Mouse (Mus musculus) midbrain, embryonic 10.5 days (tissue): ENCODE data around the gene Actg1. TPM values are rescaled to one million over a fixed set of nuclear protein-coding genes. Genes with fewer than 3 reads are reported as not detected.
"Not testable (repeated sequence)": the region's sequence is repeated elsewhere in the genome, so short reads cannot be mapped to it uniquely, and the experiment has no call there.

Source experiments
- DNase-seq: peaks from one replicate; pipeline ENCODE4 v3.0.0-alpha.2; 2017; ENCODE audit warnings: low spot score
- H3K27ac ChIP-seq: fragments of 300-500 bp; sonication (generic); replicated peaks from 2 replicates; pipeline ENCODE4 v1.5.1; 2016; ENCODE audit warnings: mild to moderate bottlenecking
- H3K27me3 ChIP-seq: fragments of 300-500 bp; sonication (generic); 2 replicates; pipeline ENCODE4 v1.6.1; 2016; ENCODE audit warnings: low read depth, mild to moderate bottlenecking; ENCODE audit not compliant: poor library complexity, severe bottlenecking
- H3K36me3 ChIP-seq: fragments of 300-500 bp; sonication (generic); 2 replicates; pipeline ENCODE4 v1.6.1; 2016; ENCODE audit warnings: mild to moderate bottlenecking, moderate library complexity
- H3K4me1 ChIP-seq: fragments of 300-500 bp; sonication (generic); 2 replicates; pipeline ENCODE4 v1.6.1; 2016
- H3K4me3 ChIP-seq: fragments of 300-500 bp; sonication (generic); 2 replicates; pipeline ENCODE4 v1.5.1; 2016; ENCODE audit warnings: mild to moderate bottlenecking, moderate library complexity
- H3K9me3 ChIP-seq: fragments of 300-500 bp; sonication (generic); replicated peaks from 2 replicates; pipeline ENCODE4 v1.6.1; 2016; ENCODE audit warnings: mild to moderate bottlenecking
- WGBS: fragments of 180-500 bp; shearing (Covaris S2); methylation state at CpG from one replicate; pipeline ENCODE4 v1.1.7; 2016; 5-methylcytosine and 5-hydroxymethylcytosine counted together
- polyA plus RNA-seq: library from polyadenylated mRNA; unstranded; fragments of >200 nt; fragmentation: Nextera tagmentation; extraction: Ambion mirVana; gene quantifications from 2 replicates; pipeline ENCODE4 v1.2.1, GENCODE M21; 2016

Actg1 gene
- polyA plus RNA-seq, 1 experiment from 2014 or later, result 2,836 TPM

DNA sequence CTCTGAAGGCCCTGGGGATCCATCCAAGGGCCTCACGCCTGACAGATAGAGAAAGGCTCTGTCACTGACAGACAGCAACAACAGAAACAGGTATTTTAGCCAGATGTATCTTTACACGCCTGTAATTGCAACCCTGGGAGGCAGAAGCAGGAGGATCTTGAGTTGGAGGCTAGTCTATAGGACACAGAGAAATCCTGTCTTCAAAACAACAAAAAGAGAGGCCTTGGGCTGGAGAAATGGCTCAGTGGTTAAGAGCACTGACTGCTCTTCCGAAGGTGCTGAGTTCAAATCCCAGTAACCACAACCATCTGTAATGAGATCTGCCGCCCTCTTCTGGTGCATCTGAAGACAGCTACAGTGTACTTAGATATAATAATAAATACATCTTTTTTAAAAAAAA lies 8.6 kb upstream of the Actg1 start:
- H3K27me3 ChIP-seq, result peaks cover 6% of the 10 kb centered on the region; the same call in 1 of the 2 replicates
- no peak overlapping the region for H3K27ac ChIP-seq
- no peaks in the 10 kb centered on the region for H3K9me3 ChIP-seq
- WGBS, result 91% methylated on average over 4 of the region's 4 CpGs
- no peaks in the 10 kb centered on the region for H3K36me3 ChIP-seq
- H3K4me1 ChIP-seq, result peaks cover 53% of the 10 kb centered on the region
- H3K4me3 ChIP-seq, result no peak overlapping the region
- no peak for DNase-seq

- Histone ChIP-seq H3K36me3 (no peaks in the 10 kb centered on the region), H3K4me3 (no peak overlapping the region), H3K9me3 (no peaks in the 10 kb centered on the region), H3K27ac (no peak overlapping the region), H3K4me1 (peaks cover 49% of the 10 kb centered on the region), H3K27me3 (peaks cover 6% of the 10 kb centered on the region; the same call in 1 of the 2 replicates)
- no peak for DNase-seq
- WGBS, result 88% methylated on average over 15 of the region's 15 CpGs
Observed at GRCm38 (mm10) chr11:120356319-120356840, 8.0 kb upstream of the Actg1 start.

- peaks cover 49% of the 10 kb centered on the region for H3K4me1 ChIP-seq
- peaks cover 6% of the 10 kb centered on the region; the same call in 1 of the 2 replicates for H3K27me3 ChIP-seq
- DNase-seq, result no peak
- H3K4me3 ChIP-seq, result no peak overlapping the region
- WGBS, result 79% methylated on average over 5 of the region's 5 CpGs
- H3K27ac ChIP-seq, result no peak overlapping the region
- no peaks in the 10 kb centered on the region for H3K36me3 ChIP-seq
- no peaks in the 10 kb centered on the region for H3K9me3 ChIP-seq
Observed at GRCm38 (mm10) chr11:120355277-120356039, 7.1 kb upstream of the Actg1 start.

DNA sequence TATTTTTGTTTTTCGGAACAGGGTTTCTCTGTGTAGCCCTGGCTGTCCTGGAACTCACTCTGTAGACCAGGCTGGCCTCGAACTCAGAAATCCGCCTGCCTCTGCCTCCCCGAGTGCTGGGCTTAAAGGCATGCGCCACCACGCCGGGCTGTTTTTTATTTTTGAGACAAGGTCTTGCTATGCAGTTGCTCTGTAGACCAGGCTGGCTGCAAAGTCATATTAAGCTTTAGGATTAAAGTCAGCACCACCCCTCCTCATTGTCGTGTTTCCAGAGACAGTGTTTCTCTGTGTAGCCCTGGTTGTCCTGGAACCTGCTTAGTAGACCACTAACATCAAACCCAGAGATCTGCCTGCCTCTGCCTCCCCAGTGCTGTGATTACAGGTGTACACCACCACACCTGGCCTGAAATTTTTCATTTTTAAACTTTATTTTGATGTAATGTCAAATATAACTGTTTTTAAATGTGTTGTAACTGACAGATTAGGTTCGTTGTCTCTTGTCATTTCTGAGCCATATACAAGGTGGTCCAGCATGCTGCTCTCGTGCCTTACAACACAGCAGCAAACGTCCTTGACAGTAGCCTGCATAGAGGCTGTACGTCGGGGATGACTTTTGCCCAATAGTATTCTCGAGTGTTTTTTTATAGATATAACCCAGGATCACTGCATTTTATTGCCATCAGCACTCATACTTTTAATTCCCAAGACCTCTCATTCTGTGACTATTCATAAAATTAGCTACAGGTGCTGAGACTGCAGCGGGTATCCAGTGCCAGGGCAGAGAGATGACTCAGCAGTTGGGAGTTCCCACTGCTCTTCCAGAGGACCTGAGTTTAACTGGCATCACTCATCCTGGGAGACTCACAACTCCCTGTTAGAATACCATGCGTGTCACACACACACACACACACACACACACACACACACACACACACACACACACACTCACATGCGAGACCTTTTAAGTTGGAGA lies 6.2 kb upstream of the Actg1 start:
- H3K36me3 ChIP-seq, result no peaks in the 10 kb centered on the region
- no peak for DNase-seq
- 92% methylated on average over 17 of the region's 17 CpGs for WGBS
- no peaks in the 10 kb centered on the region for H3K9me3 ChIP-seq
- no peak overlapping the region for H3K4me3 ChIP-seq
- H3K27ac ChIP-seq, result no peak overlapping the region
- peaks cover 52% of the 10 kb centered on the region for H3K4me1 ChIP-seq
- peaks cover 6% of the 10 kb centered on the region; the same call in 1 of the 2 replicates for H3K27me3 ChIP-seq

- Histone ChIP-seq H3K27ac (peak overlapping the region; percentile 56), H3K36me3 (no peaks in the 10 kb centered on the region), H3K9me3 (no peaks in the 10 kb centered on the region), H3K4me3 (peak overlapping the region; percentile 22), H3K27me3 (peaks cover 6% of the 10 kb centered on the region; the same call in 1 of the 2 replicates), H3K4me1 (peaks cover 57% of the 10 kb centered on the region)
- peak; percentile 63 for DNase-seq
- WGBS, result 28% methylated on average over 26 of the region's 26 CpGs
Observed at GRCm38 (mm10) chr11:120353500-120354303, 5.4 kb upstream of the Actg1 start.

DNA sequence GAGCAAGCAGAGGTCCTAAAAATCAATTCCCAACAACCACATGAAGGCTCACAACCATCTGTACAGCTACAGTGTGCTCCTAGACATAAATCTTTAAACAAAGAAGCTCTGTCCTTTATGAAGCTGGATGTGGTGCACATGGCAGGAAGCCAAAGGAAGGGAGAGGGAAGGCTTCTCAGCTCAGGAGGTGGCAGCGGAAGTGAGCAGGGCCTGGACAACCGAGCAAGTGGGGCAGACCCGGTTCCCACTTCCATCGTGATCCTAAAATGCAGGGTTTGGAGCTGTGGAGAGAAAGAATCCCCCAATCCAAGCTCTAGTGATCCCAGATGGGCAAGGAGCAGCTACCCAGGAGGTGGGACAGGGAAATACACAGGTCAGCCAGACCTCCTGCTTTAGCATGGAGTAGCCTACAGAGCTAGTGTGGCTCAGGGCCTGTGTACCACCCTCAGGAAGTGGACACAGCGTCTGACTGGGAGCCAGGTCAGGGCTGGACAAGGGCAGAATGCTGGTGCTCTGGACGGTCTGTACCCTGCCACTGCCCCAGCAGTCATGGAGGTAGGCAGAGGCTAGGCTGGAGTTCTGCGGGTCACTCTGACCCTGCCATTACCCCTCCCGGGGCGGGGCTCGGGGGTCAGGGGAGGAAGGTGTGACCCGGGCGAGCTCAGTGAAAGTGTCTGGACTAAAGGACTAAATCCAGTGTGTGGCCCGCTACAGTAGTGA lies 4.4 kb upstream of the Actg1 start:
- 0 out of 2 replicates have a peak overlapping the region, but pooled peaks have one; percentile 22 for H3K4me3 ChIP-seq
- DNase-seq, result no peak
- WGBS, result 76% methylated on average over 13 of the region's 13 CpGs
- no peaks in the 10 kb centered on the region for H3K9me3 ChIP-seq
- peak overlapping the region; percentile 67 for H3K27ac ChIP-seq
- peaks cover 49% of the 10 kb centered on the region for H3K4me1 ChIP-seq
- H3K36me3 ChIP-seq, result peaks cover 2% of the 10 kb centered on the region; the same call in 1 of the 2 replicates
- peaks cover 6% of the 10 kb centered on the region; the same call in 1 of the 2 replicates for H3K27me3 ChIP-seq

GRCm38 (mm10) chr11:120352093-120352350 lies 3.7 kb upstream of the Actg1 start:
- H3K27me3 ChIP-seq, DNase-seq, H3K4me3 ChIP-seq, H3K36me3 ChIP-seq, H3K9me3 ChIP-seq: not testable (repeated sequence)
- WGBS, result 92% methylated on average over 5 of the region's 5 CpGs
- peaks cover 47% of the 10 kb centered on the region for H3K4me1 ChIP-seq
- 0 out of 2 replicates have a peak overlapping the region, but pooled peaks have one; percentile 6 for H3K27ac ChIP-seq

DNA sequence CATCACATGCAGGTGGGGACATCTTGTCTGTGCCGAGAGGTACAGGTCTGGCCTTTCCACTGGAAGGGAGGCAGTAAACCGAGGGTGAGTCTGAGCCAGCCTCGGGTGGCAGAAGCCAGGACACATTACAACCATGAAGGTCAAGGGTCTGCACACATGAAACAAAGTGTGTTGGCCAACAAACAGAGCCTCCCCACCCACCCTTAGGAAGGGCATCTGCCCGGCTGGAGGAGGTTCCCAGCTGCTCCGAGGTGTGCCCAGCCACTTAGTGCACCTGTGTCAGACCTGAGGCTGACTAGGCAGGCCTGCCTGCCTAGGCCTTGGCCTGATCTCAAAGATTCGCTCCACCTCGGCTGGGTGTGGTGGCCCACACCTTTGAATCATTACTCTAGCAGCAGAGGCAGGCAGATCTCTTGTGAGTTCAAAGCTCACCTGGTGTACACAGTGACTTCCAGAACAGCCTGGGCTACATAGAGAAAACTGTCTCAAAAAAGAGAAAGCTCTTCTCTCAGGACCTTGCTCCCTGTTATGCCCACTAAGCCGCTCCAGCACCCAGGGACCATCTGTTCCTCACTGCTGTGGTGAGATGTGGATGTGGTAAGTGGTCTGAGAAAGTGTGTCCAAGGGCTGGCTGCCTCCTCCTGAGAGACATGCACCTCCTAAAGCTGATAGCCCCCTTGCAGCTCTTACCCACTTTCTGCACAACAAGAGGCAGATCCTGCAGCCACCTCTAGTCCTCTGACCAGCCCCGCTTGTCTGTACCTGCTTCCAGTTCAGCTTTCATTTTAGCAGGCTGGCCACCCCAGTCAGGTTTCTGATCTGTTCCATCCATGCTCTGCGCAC lies 3.1 kb upstream of the Actg1 start:
- H3K27me3 ChIP-seq, result peaks cover 6% of the 10 kb centered on the region; the same call in 1 of the 2 replicates
- peaks cover 50% of the 10 kb centered on the region for H3K4me1 ChIP-seq
- peaks cover 11% of the 10 kb centered on the region for H3K36me3 ChIP-seq
- 91% methylated on average over 10 of the region's 10 CpGs for WGBS
- DNase-seq, result no peak
- H3K9me3 ChIP-seq, result no peaks in the 10 kb centered on the region
- H3K4me3 ChIP-seq, result peak overlapping the region; percentile 100; the same call in 1 of the 2 replicates
- H3K27ac ChIP-seq, result peak overlapping the region; percentile 100

DNA sequence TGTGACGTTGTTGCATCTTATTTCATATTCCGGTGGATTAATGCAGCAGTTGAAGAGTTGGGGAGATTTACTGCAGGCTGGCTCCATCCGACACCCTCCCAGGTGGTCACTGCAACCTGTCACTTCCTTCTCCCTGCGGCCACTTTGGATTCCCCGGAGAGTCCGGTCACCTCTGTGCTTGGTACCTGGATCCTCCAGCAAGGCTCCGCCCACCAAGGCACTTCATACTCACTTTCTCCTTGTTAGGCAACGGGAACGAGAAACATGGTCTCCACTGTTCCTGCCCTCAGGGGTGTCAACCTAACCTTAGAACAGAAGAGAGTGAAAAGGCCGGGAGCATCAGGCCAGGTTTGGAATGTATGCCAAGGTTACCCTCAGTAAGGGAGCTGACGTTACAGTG lies 2.4 kb upstream of the Actg1 start:
- H3K9me3 ChIP-seq, result no peaks in the 10 kb centered on the region
- no peak for DNase-seq
- H3K27me3 ChIP-seq, result peaks cover 6% of the 10 kb centered on the region; the same call in 1 of the 2 replicates

GRCm38 (mm10) chr11:120349986-120350702 lies 1.8 kb upstream of the Actg1 start:
- H3K36me3 ChIP-seq, result peaks cover 17% of the 10 kb centered on the region
- peak overlapping the region; percentile 100 for H3K4me3 ChIP-seq
- peaks cover 6% of the 10 kb centered on the region; the same call in 1 of the 2 replicates for H3K27me3 ChIP-seq
- peaks cover 57% of the 10 kb centered on the region for H3K4me1 ChIP-seq
- H3K27ac ChIP-seq, result peak overlapping the region; percentile 100
- DNase-seq, result peak; percentile 96
- H3K9me3 ChIP-seq, result no peaks in the 10 kb centered on the region
- WGBS, result under 1% methylated on average over 65 of the region's 68 CpGs

More for the DNA sequence above, 2.4 kb upstream of the Actg1 start:
- 34% methylated on average over 11 of the region's 11 CpGs for WGBS
- Histone ChIP-seq H3K27ac (peak overlapping the region; percentile 100), H3K4me1 (peaks cover 53% of the 10 kb centered on the region), H3K36me3 (peaks cover 13% of the 10 kb centered on the region), H3K4me3 (peak overlapping the region; percentile 100)
